Mouse (Mus musculus) embryo, embryonic 10 days (tissue): Measurements from ENCODE around the gene Gm49403.
"Not testable (repeated sequence)": the region's sequence is repeated elsewhere in the genome, so short reads cannot be mapped to it uniquely, and the experiment has no call there.

Experiments used
- DNase-seq: peaks from one replicate; pipeline ENCODE4 v3.0.0-alpha.2; 2015; ENCODE audit warnings: low spot score

Gm49403 gene

DNA sequence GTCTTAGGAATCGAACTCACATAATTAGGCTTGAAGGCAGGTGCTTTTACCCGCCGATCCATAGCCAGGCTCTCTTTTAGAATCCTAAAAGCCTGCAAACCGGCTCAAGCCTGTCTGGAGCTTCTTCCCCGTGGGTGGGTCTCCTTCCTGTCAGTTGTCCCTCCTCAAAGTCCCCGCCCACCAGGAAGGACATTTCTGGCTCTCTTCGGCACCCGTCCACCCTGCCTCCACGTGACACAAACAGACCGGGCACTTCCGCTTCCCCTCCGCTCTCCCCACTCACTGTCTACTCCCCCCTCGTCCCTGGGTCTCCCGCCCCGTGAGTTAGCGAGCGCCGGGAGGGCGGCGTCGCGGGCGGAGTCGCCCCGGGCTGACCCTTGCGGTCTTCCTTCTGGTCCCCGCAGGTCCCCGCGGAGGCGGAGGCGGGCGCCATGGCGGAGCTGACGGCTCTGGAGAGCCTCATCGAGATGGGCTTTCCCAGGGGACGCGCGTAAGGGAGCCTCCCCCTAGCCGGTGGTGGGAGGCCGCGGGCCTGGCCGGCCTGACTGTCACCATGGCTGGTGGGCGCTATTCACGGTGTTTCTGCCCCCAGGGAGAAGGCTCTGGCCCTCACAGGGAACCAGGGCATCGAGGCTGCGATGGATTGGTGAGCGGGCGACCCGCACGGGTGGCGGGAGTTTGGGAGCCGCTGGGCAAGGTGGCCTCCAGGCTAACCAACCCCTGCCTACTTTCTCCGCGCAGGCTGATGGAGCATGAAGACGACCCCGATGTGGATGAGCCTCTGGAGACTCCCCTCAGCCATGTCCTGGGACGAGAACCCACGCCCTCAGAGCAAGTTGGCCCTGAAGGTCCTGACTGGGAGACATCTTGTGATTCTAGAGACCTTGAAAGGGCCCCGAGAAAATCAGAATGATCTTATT is 12.2 kb upstream of the Gm49403 start, which contains the start of gene Ubxn1:
Ubxn1 (plus strand) TSS at position 230 of the 920 bp plus-strand sequence.
- peak; percentile 98 for DNase-seq

DNA sequence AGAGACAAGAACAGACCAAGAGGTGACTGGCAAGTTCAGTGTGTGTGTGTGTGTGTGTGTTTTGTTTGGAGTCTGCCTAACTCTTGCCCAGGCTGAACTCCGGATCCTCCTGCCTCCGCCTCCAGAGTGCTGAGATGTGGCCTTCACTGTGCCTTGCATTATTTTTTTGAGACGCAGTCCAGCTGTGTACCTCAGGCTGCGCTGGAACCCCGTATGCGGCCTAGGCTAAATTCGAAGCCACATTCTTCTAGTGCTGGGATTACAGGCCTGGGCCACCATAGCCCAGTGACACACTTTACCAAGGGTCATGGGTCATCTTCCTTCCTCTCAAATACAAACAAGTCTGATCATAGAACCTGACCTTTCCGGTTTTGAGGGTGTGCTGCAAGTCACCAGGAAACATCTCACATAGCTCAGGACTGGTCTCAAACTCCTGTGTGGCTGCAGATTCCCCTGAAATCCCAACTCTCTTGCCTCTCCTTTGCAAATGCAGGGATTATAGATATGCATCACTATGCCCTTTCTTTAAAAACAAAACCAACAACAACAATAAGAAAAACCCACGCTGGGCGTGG is 11.4 kb upstream of the Gm49403 start:
- no peak for DNase-seq

DNA sequence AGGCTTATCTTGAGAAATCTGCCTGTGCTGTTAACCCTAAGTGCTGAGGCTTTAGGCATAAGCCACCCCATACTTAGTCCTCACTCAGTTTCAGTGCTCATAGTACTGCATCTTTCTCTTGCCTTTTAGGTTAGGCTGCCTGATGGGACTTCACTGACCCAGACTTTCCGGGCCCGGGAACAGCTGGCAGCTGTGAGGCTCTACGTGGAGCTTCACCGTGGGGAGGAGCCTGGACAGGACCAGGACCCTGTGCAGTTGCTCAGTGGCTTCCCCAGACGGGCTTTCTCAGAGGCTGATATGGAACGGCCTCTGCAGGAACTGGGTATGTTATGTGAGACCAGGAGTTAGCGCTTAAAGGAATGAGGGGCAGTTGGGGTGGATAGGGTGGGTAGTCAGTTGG is 8.7 kb upstream of the Gm49403 start:
- DNase-seq, result no peak

DNA sequence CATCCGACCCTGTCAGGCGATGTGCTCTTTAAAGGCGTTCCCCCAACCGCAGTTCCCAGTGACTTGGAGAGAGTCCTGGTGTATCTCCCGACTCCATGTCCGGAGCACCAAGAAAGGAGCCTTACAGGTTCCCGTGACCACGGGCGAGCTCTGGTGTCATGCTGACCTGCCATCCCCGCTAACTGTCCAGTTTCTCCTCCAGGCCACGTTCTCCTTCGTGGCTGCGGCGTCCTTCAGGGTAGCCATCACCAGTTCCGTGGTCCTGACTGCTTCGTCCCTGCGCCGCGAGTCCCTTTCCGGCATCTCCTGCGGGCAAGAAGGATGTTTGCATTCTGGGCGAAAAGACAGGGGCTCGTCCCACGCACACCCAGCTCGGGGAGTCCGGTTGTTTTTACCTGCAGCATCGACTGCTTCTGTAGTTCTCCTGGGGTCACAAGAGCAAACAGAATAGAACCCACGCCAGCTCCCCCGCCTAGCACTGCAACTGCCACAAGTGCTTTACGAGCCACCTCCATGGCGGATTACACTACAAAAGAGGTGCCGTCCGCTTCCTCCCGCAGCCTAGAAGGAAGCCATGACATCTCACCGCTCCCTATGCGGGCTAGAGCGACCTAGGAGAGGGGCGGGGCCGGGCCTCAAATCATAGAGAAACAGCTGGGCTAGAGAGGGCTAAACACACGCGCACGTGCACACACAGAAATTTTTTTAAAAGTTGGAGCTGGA is 3.3 kb upstream of the Gm49403 start, which contains the start of gene Uqcc3:
Uqcc3 (minus strand) TSS at position 613 of the 723 bp plus-strand sequence.
- DNase-seq, result peak; percentile 91

DNA sequence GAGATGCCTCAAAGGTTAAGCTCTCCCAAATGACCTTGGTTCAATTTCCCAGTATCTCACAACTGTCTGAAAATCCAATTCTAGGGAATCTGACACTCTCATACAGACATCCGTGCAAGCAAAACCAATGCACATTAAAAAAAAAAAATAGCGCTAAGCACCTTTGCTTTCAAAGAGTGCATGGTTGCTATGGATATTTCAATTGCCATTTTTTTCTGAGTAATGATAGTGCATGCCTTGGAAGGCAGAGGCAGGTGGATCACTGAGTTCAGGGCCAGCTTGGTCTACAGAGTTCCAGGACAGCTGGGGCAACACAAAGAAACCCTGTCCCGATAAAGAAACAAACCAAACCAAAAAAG is 2.7 kb upstream of the Gm49403 start:
- no peak for DNase-seq

DNA sequence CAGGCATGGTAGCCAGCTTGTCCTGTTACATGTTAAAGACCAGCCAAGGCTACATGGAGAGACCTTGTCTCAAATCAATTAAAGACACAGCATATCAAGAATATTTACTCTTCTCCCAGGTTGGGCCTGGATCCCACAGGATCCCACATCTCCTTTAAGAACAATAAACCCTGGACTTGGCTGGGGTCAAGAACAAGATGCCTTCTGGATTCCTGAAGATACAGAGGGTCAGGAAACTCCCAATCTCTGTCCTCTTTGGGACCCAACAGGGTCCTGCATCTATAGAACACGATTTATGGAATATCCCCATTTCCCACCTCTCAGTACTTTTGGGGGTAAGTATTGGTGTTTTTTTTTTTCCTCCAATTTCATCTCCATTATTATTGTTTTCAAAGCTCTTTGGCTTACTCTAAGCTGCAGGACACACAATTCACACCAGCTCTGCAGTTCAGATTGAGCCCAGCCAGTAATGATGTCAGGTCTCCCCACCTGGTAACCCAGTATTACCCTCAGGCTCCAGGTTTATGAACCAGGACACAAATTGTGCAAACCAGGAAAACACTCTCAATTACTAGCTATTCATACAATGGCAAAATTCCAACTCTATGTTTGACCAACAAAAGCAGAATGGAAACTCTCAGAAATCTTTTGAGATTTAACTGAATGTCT is 3.3 kb downstream of the Gm49403 start:
- DNase-seq, result peak; percentile 14

DNA sequence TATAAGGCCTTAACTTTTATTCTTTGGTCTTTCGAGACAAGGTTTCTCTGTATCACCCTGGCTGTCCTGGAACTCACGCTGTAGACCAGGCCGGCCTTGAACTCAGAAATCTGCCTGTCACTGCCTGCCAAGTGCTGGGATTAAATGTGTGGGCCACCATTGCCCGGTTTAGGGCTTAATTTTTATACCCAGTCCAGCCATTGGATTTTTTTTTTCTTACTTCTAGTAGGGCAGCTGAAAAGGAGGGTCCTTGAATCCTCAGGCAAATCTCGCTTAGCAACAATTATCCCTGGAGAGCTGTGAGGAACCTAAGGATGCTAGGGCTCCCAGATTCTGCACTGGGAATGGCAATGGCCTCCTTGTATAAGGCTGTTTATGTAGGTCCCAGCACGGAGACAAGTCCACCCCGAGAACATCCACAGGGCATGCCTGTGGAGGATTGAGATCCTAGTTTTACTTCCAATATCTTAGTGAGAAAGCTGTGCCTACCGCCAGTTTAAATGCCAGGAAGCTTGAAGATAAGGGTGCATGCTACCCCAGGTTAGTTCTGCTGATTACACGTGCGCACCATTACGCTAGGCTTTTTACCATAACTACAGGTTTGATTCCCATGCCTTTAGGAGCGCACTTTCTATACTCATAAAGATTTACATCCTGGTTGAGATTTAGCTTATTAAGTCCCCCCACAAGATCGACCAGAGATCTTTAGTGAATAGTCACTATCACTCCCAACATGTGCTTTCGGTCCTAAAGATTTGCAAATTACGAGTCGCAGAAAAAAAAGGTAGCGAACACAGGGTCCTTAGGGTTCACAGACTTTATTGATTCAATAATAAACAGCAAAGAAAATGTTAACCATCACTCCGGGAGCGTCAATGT is 4.1 kb downstream of the Gm49403 start:
- DNase-seq, result peak; percentile 21

DNA sequence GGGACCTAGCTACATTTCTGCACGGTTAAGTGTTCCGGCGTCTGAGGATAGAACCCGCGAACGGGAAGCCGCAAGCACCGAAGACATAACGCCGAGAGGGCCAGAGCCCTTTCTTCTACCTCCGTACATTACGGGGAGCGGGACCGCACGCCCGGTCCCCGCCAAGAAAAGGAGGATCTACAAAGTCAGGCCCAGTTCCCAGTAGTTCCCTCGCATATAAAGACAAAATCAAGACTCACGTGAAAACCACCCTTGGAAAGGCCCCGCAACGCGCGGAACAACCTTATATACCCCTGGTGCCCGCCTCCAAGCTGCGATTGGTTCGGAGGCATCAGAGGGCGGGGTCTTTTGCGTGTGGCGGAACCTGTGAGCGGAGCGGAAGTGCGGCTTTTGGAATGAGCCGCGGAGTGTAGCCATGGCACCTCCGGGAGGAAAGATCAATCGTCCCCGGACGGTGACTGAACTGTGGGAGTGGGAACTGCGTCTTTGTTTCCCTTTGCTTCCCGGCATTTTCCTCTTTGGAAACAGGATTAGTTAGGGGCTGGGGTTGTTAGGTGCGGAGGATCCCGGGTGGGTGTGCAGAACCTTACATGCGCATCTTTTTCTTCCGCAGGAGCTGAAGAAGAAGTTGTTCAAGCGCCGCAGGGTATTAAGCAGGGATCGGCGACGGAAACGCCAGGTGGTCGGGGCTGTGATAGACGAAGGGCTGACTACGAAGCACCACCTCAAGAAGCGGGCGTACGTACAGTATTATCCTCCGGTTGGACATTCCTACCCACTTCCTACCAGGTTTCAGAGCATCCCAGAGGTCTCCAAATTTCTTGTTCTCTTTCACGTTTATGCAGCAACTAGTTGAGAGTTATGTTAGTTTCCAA is 5.0 kb downstream of the Gm49403 start, which contains the start of the genes 1810009A15Rik and Gm49416:
1810009A15Rik (plus strand) TSS at position 343 of the 875 bp plus-strand sequence.
Gm49416 (plus strand) TSS at position 416 of the 875 bp plus-strand sequence.
- DNase-seq, result peak; percentile 98

DNA sequence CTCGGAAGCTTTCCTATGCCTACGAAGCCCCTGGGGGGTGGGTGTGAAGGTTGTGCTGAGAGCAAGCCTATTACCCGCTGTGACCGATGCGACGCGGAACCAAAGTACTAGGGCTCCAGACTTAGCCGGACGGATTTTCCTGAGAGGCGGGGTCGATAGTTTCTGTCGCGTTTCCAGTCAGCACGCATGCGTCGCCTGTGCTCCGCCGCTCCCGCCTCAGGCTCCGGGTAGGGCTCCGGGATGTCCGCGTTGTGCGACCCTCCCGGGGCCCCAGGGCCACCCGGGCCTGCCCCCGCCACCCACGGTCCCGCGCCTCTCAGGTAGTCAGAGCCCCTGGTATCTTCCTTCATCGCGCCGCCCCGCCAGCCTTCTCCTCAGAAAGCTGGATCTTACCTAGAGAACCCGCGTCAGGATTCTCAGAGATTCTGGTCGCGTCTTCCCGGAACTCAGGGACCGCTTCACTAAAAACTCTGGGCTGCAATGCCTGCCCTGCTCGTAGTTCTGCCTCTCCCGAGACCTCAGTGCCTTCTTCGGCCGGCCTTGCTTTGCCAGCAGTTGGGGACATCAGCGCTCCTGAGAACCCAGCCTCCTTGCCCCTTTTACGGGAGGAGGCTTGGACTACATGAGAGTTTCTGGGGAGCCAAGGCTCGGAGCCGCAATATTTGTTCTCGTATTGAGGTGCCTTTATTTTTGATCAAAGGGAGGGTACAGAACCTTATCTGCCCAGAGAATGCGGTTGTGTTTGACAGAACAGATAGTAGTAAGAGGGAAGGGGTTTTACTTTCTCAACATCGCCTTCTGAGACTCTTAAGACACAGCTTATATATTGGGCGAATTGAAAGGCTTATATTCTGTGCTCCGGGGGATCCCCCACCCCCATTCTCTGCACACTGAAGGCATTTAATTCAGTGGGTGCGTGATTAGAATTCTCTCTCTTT is 9.4 kb downstream of the Gm49403 start, which contains the start of gene Ints5:
Ints5 (plus strand) TSS at position 177 of the 938 bp plus-strand sequence.
- DNase-seq, result peak; percentile 94

DNA sequence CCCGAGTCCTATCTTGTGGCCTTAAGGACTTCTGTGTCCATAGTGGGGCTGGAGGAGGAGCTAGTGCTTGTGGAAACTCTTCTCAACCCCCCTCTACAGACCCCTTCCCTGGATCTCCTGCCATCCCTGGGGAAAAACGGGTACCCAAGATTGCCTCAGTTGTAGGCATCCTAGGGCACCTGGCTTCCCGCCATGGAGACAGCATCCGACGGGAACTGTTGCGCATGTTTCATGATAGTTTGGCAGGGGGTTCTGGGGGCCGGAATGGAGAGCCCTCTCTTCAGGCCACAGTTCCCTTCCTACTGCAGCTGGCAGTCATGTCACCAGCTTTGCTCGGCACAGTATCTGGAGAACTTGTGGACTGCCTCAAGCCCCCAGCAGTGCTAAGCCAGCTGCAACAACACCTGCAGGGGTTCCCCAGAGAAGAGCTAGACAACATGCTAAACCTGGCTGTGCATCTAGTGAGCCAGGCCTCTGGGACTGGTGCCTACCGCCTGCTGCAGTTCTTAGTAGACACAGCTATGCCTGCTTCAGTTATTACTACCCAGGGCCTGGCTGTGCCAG is 11.7 kb downstream of the Gm49403 start:
- DNase-seq, result no peak

DNA sequence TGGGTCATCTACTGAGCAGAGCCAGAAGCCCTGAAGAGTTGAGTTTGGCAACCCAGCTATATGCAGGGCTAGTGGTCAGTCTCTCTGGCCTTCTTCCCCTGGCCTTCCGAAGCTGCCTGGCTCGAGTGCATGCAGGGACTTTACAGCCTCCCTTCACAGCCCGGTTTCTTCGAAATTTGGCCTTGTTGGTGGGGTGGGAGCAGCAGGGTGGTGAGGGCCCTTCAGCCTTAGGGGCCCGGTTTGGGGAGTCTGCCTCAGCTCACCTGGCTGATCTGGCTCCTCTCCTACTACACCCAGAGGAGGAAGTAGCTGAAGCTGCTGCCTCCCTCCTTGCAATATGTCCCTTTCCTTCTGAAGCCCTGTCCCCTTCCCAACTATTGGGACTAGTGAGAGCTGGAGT is 12.5 kb downstream of the Gm49403 start:
- not testable (repeated sequence) for DNase-seq

DNA sequence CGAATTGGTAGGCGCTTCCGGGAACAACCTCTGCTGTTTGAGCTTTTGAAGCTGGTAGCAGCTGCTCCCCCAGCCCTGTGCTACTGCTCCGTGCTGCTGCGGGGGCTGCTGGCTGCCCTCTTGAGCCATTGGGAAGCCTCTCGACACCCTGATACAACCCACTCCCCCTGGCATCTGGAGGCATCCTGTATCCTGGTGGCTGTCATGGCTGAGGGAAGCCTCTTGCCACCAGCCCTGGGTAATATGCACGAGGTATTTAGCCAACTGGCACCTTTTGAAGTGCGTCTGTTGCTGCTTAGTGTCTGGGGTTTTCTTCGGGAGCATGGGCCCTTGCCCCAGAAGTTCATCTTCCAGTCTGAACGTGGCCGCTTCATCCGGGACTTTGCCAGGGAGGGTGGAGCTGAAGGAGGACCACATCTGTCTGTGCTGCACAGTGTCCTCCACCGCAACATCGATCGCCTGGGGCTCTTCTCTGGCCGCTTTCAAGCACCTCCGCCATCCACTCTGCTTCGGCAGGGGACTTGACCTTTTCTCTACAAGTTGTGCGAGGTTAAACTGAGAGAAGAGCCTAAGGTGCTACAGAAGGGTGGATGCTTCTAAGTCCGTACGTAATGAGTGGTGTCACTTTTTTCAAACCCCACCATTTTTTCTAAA is 13.6 kb downstream of the Gm49403 start:
- peak; percentile 41 for DNase-seq

DNA sequence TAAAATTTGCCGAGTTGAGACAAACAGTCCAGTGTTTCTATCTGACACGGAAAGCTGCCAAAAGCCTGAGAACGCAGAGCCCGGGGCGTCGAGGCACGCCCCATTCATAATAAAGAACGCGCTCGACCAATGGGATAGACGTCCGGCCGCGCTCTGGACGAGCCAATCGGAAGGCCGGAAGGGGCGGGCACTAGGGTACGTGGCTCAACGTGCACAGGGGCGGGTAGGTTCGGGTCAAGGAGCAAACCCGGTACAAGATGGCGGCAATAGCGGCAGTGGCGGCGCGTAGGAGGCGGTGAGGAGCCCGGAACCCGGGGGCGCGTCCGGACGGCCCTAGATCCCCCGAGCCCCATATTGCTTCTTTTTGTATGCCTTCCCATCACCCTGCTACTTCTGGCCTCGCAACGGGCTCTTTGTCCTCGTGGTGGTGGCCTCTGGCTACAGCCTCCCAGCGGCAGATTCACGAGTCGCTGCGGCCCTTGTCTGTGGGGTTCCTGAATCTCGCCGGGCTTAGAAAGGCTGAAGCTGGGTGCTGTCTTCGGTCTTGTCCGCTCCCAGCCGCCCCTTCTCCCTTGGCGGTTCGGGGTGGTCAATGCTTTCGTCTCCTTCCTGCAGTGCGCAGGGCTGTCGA is 14.2 kb downstream of the Gm49403 start, which contains the start of gene Ganab:
Ganab (plus strand) TSS at position 207 of the 631 bp plus-strand sequence.
- DNase-seq, result peak; percentile 99

DNA sequence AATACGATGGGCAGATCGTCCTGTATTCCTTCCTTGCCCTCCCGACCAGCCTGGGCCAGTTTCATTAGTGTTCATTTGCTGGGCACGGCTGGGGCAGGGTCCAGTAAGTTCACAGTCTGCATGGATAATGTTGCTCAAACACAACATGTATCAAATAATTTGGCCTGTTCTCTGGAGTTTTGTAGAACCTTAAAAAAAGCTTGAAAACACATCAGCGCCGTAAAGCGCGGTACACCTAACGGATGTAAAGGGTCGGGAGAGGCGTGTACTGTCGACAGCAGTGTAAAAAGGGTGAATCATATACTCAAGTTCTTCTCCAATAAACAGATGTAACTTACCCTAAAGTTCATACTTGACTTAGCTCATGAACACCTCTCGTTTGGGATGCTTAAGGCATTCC is 14.8 kb downstream of the Gm49403 start:
- no peak for DNase-seq

DNA sequence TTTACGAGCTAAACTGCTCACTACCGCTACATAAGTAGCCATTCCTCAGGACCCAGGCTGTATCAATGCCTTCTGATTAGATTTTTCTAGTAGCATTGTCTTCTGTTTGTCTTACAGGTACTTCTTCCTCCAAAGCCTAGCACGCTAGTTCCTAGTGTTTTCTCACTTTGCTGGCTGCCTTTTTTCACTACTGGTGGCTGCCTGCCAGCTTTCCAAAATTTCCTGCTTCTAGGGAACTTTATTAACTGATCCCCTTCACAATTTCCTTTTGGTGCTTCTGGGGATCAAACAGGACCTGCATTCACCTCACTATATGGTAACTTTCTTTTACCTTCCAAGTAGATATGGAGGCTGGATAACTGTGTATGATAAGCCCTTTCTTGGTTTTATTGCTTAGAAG is 15.3 kb downstream of the Gm49403 start:
- no peak for DNase-seq

DNA sequence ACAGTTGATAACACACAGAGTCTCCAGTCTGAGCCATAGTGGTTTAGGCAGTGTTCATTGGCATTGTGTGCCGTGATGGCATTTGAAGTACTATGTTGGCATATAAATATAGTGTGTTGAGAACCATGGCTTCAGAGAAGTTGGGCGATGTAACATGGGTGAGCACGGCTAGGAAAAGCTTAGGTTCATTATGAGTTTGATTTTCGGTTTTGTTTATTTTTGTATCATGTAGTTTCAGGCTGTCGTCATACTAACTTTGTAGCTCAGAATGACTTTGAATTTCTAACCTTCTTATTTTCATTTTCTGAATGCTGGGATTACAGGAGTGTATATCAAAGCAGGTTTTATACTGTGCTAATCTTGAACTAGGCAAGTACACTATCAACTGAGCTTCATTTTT is 19.7 kb downstream of the Gm49403 start:
- no peak for DNase-seq

DNA sequence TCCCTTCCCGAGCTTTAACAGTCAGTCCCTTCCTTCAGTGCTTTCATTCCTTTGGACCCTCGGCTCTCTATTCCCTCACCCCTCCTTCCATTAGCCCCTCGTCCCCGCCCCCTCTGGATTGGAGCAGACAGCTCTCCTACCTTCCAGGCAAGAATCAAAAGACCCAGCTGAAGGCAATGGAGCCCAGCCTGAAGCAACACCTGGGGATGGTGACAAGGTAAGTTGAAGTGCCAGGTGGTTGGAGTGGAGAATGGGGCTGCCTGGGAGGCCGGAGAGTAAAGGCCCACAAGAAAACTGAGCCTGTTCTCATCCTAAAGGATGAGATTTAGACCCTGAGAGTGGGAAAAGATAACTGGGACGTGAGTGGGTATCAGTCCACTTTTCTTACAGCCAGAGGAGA is 24.8 kb downstream of the Gm49403 start:
- no peak for DNase-seq
